Mouse (Mus musculus): ENCODE measurements around the gene Lpp.

- no peak for TF ChIP-seq CTCF (IDR thresholded peaks at IDR 0.05; ENCODE audit: insufficient read depth, low read length)
- TF ChIP-seq POLR2A (IDR thresholded peaks at IDR 0.05; ENCODE audit: borderline replicate concordance, extremely low read depth, low read depth, low read length) = no peak
These were observed 265.7 kb downstream of the Lpp start for GRCm38 (mm10) chr16:24659049-24659448.

All from lung, adult 2 months (tissue).